Mouse (Mus musculus): ENCODE measurements around the gene Rgs7. TPM values are rescaled to one million over a fixed set of nuclear protein-coding genes. Genes with fewer than 3 reads are reported as not detected.

Rgs7 gene
- total and polyA plus RNA-seq, 3 experiments, result not detected

DNA sequence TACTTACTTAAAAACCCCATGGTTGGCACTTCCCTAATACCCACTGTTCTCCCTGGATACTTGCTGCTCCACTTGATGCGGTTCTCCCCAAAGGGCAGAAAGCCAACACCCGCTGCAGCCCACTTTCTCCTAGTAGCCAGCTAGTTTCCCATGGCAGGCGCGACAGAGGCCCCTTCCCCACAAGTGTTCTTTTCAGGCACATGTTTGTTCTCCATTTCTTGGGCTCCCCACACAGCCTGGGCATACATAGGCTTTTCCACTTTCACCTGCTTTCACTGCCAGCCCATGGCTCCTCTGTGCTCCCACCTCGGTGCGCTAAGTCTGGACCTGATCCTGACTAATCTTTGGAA, 814 bp downstream of the Rgs7 start:
- TF ChIP-seq CHD1 (IDR thresholded peaks at IDR 0.05; ENCODE audit: low read depth, low read length) (no peak), UBTF (IDR thresholded peaks at IDR 0.05; ENCODE audit: borderline replicate concordance, insufficient read depth, low read depth, low read length) (no peak), NELFE (IDR thresholded peaks at IDR 0.05; ENCODE audit: low read depth, low read length) (no peak), POLR2AphosphoS5 (IDR thresholded peaks at IDR 0.05; ENCODE audit: borderline replicate concordance, low read depth, low read length) (no peak)
- no peaks in the 10 kb centered on the region for H3K36me3 ChIP-seq (ENCODE audit: control insufficient read depth in 1 of 2, insufficient read depth in 2 of 2, low read length in 2 of 2)
- no peak for DNase-seq (ENCODE audit: low read depth, low spot score)
- no peaks in the 10 kb centered on the region for H3K4me1 ChIP-seq (ENCODE audit: control insufficient read depth in 1 of 2, insufficient read depth in 2 of 2, low read length in 2 of 2)
- no peaks in the 10 kb centered on the region; a peak in 1 of 4 replicates for H3K27me3 ChIP-seq (ENCODE audit: control insufficient read depth in 1 of 2, insufficient read depth in 2 of 2, low read length in 2 of 2)
- no peaks in the 10 kb centered on the region for H3K79me2 ChIP-seq (ENCODE audit: control insufficient read depth, insufficient read depth, low read length, poor library complexity)
- H3K4me3 ChIP-seq (ENCODE audit: control insufficient read depth in 1 of 2, insufficient read depth in 1 of 2, low read depth in 2 of 2, low read length in 2 of 2), result no peak overlapping the region
- H3K9ac ChIP-seq (ENCODE audit: control insufficient read depth, low read depth, low read length, poor library complexity, severe bottlenecking), result no peak overlapping the region
- H3K9me3 ChIP-seq (replicated peaks; ENCODE audit: insufficient read depth, low read length), result no peaks in the 10 kb centered on the region
- H3K27ac ChIP-seq (ENCODE audit: control insufficient read depth, low read depth, low read length), result no peak overlapping the region

DNA sequence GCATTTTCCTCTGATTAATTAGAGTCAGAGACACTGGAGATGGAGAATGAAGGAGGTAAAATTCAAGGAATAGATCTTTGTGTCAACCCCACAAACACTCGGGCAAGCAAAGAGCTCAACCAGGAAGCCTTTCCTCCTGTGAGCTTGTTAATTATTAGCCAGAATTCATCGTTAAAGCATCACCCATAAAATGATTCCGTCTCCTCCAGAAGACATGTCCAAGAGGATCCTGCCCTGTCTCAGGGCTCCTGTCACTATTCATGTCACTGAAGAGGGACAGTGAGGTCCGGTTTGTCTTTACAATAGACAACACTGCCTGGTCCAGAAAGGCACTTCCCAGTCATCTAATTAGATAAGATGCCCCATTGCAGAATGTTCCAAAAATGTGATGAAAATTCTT, 7.2 kb downstream of the Rgs7 start:
- no peak overlapping the region for H3K27ac ChIP-seq (ENCODE audit: control insufficient read depth, low read depth, low read length)
- no peaks in the 10 kb centered on the region for H3K4me1 ChIP-seq (ENCODE audit: control insufficient read depth in 1 of 2, insufficient read depth in 2 of 2, low read length in 2 of 2)
- no peaks in the 10 kb centered on the region for H3K79me2 ChIP-seq (ENCODE audit: control insufficient read depth, insufficient read depth, low read length, poor library complexity)
- no peaks in the 10 kb centered on the region for H3K9me3 ChIP-seq (replicated peaks; ENCODE audit: insufficient read depth, low read length)
- no peaks in the 10 kb centered on the region for H3K36me3 ChIP-seq (ENCODE audit: control insufficient read depth in 1 of 2, insufficient read depth in 2 of 2, low read length in 2 of 2)
- no peak for DNase-seq (ENCODE audit: low read depth, low spot score)
- no peak overlapping the region for H3K4me3 ChIP-seq (ENCODE audit: control insufficient read depth in 1 of 2, insufficient read depth in 1 of 2, low read depth in 2 of 2, low read length in 2 of 2)
- no peaks in the 10 kb centered on the region; a peak in 1 of 4 replicates for H3K27me3 ChIP-seq (ENCODE audit: control insufficient read depth in 1 of 2, insufficient read depth in 2 of 2, low read length in 2 of 2)
- no peak for TF ChIP-seq MAX (IDR thresholded peaks at IDR 0.05; ENCODE audit: low read length)
- TF ChIP-seq NRF1 (IDR thresholded peaks at IDR 0.05; ENCODE audit: insufficient read depth, low read depth, low read length, poor library complexity, severe bottlenecking), result no peak
- no peak for TF ChIP-seq POLR2AphosphoS5 (IDR thresholded peaks at IDR 0.05; ENCODE audit: borderline replicate concordance, low read depth, low read length)
- TF ChIP-seq CTCF (IDR thresholded peaks at IDR 0.05 in 2 of 3, conservative IDR thresholded peaks at IDR 0.05 in 1 of 3; ENCODE audit: control insufficient read depth in 1 of 3, insufficient read depth in 1 of 3, low read depth in 2 of 3, low read length in 3 of 3, poor library complexity in 1 of 3, severe bottlenecking in 1 of 3), result no peak
- TF ChIP-seq GATA1 (IDR thresholded peaks at IDR 0.05; ENCODE audit: low read depth, low read length), result no peak
- TF ChIP-seq CHD2 (IDR thresholded peaks at IDR 0.05; ENCODE audit: low read length), result no peak
- TF ChIP-seq MAFK (IDR thresholded peaks at IDR 0.05; ENCODE audit: borderline replicate concordance, low read depth, low read length), result no peak
- no peak for TF ChIP-seq TBP (IDR thresholded peaks at IDR 0.05; ENCODE audit: low read depth, low read length)
- no peak for TF ChIP-seq ETS1 (IDR thresholded peaks at IDR 0.05; ENCODE audit: low read depth, low read length)
- no peak for TF ChIP-seq SMC3 (IDR thresholded peaks at IDR 0.05; ENCODE audit: low read depth, low read length)
- TF ChIP-seq SIN3A (IDR thresholded peaks at IDR 0.05; ENCODE audit: low read length), result no peak
- no peak for TF ChIP-seq TCF12 (IDR thresholded peaks at IDR 0.05; ENCODE audit: low read depth, low read length)
- no peak for TF ChIP-seq MAZ (IDR thresholded peaks at IDR 0.05; ENCODE audit: low read depth, low read length)
- TF ChIP-seq MYB (IDR thresholded peaks at IDR 0.05; ENCODE audit: low read depth, low read length), result no peak
- TF ChIP-seq RCOR1 (IDR thresholded peaks at IDR 0.05; ENCODE audit: low read depth, low read length), result no peak
- H3K9ac ChIP-seq (ENCODE audit: control insufficient read depth, low read depth, low read length, poor library complexity, severe bottlenecking), result no peak overlapping the region

All from MEL (cell line).